Mouse (Mus musculus): Measurements from ENCODE around the gene Disc1. TPM values are rescaled to one million over a fixed set of nuclear protein-coding genes. Genes with fewer than 3 reads are reported as not detected.

The Disc1 gene
- total RNA-seq, 1 experiment from 2014 or later: 3.4 TPM

Small RNA genes lying within 50 kb of the gene (microRNA-seq; reads per million reads assigned to microRNA genes)
- 0 reads per million in 2 experiments for gene Gm22197

Other genes starting within 250 kb of the Disc1 start
- 120 and 127 TPM in 2 replicates for gene Gnpat, start 191.2 kb upstream of the Disc1 start, total RNA-seq (2021)
- gene 2810004N23Rik, start 191.1 kb upstream of the Disc1 start, total RNA-seq (2021): 27.0 and 29.8 TPM in 2 replicates
- 21.5 and 23.8 TPM in 2 replicates for gene Exoc8, start 156.5 kb upstream of the Disc1 start, total RNA-seq (2021)
- gene Sprtn, start 156.3 kb upstream of the Disc1 start, total RNA-seq (2021): 20.1 and 21.3 TPM in 2 replicates
- 63.4 and 77.1 TPM in 2 replicates for gene Egln1, start 104.9 kb upstream of the Disc1 start, total RNA-seq (2021)
- 74.1 and 74.7 TPM in 2 replicates for gene Tsnax, start 41.2 kb upstream of the Disc1 start, total RNA-seq (2021)

All from adrenal gland, postnatal 14 days (tissue).